Mouse (Mus musculus) CH12.LX (cell line): Measurements from ENCODE around the gene 4921539E11Rik. TPM values are rescaled to one million over a fixed set of nuclear protein-coding genes. Genes with fewer than 3 reads are reported as not detected.

Experiments
- DNase-seq: peaks from one replicate; pipeline ENCODE4 v3.0.0-alpha.2; 2013; ENCODE audit errors: extremely low read depth
- H3K27ac ChIP-seq: 2 replicates; pipeline ENCODE4 v1.5.1; 2012; ENCODE audit warnings: low read depth, mild to moderate bottlenecking, control low read depth, moderate library complexity; ENCODE audit not compliant: insufficient read depth
- H3K27me3 ChIP-seq: replicated peaks from 2 replicates; pipeline ENCODE3; 2012; ENCODE audit warnings: inconsistent platforms
- H3K36me3 ChIP-seq, 2 experiments: replicated peaks in 1 of 2; 2 replicates each; pipeline versions ENCODE3 to v1.6.1; 2012; ENCODE audit warnings: inconsistent platforms in 1 of 2, low read length in 1 of 2, mild to moderate bottlenecking in 1 of 2, mixed read lengths in 1 of 2, moderate library complexity in 1 of 2; ENCODE audit not compliant: control insufficient read depth in 1 of 2, insufficient read depth in 1 of 2
- H3K4me1 ChIP-seq, 2 experiments: 2 replicates each; pipeline ENCODE4 v1.6.1; 2012; ENCODE audit warnings: inconsistent platforms in 1 of 2, moderate library complexity in 1 of 2; ENCODE audit not compliant: insufficient read depth in 2 of 2, control insufficient read depth in 1 of 2
- H3K4me2 ChIP-seq: 2 replicates; pipeline ENCODE4 v1.6.1; 2012; ENCODE audit warnings: low read depth, mild to moderate bottlenecking, control low read depth; ENCODE audit not compliant: poor library complexity, insufficient read depth, severe bottlenecking
- H3K4me3 ChIP-seq, 3 experiments: fragments of 150-350 bp in 1 of 3; sonication (generic) in 1 of 3; replicated peaks in 1 of 3; 2 replicates each; pipeline versions ENCODE3 to v1.5.1; 2011 to 2012; ENCODE audit warnings: low read depth in 2 of 3, low read length in 2 of 3, mild to moderate bottlenecking in 2 of 3, moderate library complexity in 2 of 3, control low read depth in 1 of 3, improper control_type of control experiment in 1 of 3, inconsistent platforms in 1 of 3, mixed read lengths in 1 of 3; ENCODE audit not compliant: poor library complexity in 1 of 3
- H3K79me2 ChIP-seq: replicated peaks from 2 replicates; pipeline ENCODE4 v1.6.1; 2012; ENCODE audit warnings: mild to moderate bottlenecking, moderate library complexity; ENCODE audit not compliant: control insufficient read depth, poor library complexity, insufficient read depth, severe bottlenecking; ENCODE audit errors: extremely low read depth
- H3K9ac ChIP-seq: 2 replicates; pipeline ENCODE4 v1.6.1; 2012; ENCODE audit warnings: low read depth, mild to moderate bottlenecking, control low read depth, moderate library complexity; ENCODE audit not compliant: insufficient read depth
- H3K9me3 ChIP-seq: replicated peaks from 2 replicates; pipeline ENCODE3; 2012; ENCODE audit warnings: low read length, inconsistent platforms, mixed read lengths
- CTCF ChIP-seq, 2 experiments: IDR thresholded peaks in 1 of 2; conservative IDR thresholded peaks in 1 of 2; 2 replicates each; pipeline ENCODE4 v1.5.1; 2011 to 2012; ENCODE audit warnings: low read depth in 2 of 2, low read length in 2 of 2, improper control_type of control experiment in 1 of 2, inconsistent platforms in 1 of 2, mild to moderate bottlenecking in 1 of 2, moderate library complexity in 1 of 2
- EP300 ChIP-seq: IDR thresholded peaks from 2 replicates; pipeline ENCODE4 v1.6.1; 2011; ENCODE audit warnings: low read length, improper control_type of control experiment
- GABPA ChIP-seq: IDR thresholded peaks from 2 replicates; pipeline ENCODE4 v1.6.1; 2012; ENCODE audit warnings: low read depth, low read length, improper control_type of control experiment, inconsistent platforms; ENCODE audit not compliant: insufficient replicate concordance
- IRF4 ChIP-seq: IDR thresholded peaks from 2 replicates; pipeline ENCODE4 v1.6.1; 2014; ENCODE audit warnings: low read depth, mild to moderate bottlenecking, inconsistent platforms, low read length, improper control_type of control experiment
- MAFK ChIP-seq: IDR thresholded peaks from 2 replicates; pipeline ENCODE4 v1.6.1; 2011; ENCODE audit warnings: low read length, improper control_type of control experiment; ENCODE audit not compliant: insufficient replicate concordance
- MAX ChIP-seq: IDR thresholded peaks from 2 replicates; pipeline ENCODE4 v1.6.1; 2011; ENCODE audit warnings: low read length, improper control_type of control experiment
- MAZ ChIP-seq: IDR thresholded peaks from 2 replicates; pipeline ENCODE4 v1.6.1; 2012; ENCODE audit warnings: low read depth, mild to moderate bottlenecking, inconsistent platforms, low read length, improper control_type of control experiment, moderate library complexity
- MEF2A ChIP-seq: IDR thresholded peaks from 2 replicates; pipeline ENCODE4 v1.6.1; 2014; ENCODE audit warnings: low read depth, mild to moderate bottlenecking, inconsistent platforms, low read length, improper control_type of control experiment, borderline replicate concordance
- MYC ChIP-seq: IDR thresholded peaks from 2 replicates; pipeline ENCODE4 v1.6.1; 2011; ENCODE audit warnings: low read depth, mild to moderate bottlenecking, improper control_type of control experiment, low read length
- POLR2AphosphoS2 ChIP-seq: IDR thresholded peaks from 2 replicates; pipeline ENCODE4 v1.6.1; 2011; ENCODE audit warnings: low read depth, low read length, improper control_type of control experiment
- RCOR1 ChIP-seq: conservative IDR thresholded peaks from 2 replicates; pipeline ENCODE4 v1.6.1; 2012; ENCODE audit warnings: low read depth, mild to moderate bottlenecking, inconsistent platforms, low read length, improper control_type of control experiment
- TCF12 ChIP-seq: IDR thresholded peaks from 2 replicates; pipeline ENCODE4 v1.6.1; 2014; ENCODE audit warnings: low read depth, mild to moderate bottlenecking, inconsistent platforms, low read length, improper control_type of control experiment
- ZC3H11A ChIP-seq: IDR thresholded peaks from 2 replicates; pipeline ENCODE4 v1.6.1; 2012; ENCODE audit warnings: low read depth, mild to moderate bottlenecking, inconsistent platforms, low read length, improper control_type of control experiment
- ZKSCAN1 ChIP-seq: IDR thresholded peaks from 2 replicates; pipeline ENCODE4 v1.6.1; 2012; ENCODE audit warnings: low read depth, inconsistent platforms, low read length, improper control_type of control experiment, borderline replicate concordance
- dilution Hi-C: fragments of 300-500 bp; cut with MboI; formaldehyde crosslinking; loops from 2 replicates; pipeline ENCODE4 v1.14.3; 2020; ENCODE audit warnings: low sequenced_read_pairs; ENCODE audit not compliant: extremely low pct_unique_long_range_greater_than_20kb, extremely low pct_ligation_motif_present
- in situ Hi-C: fragments of 300-500 bp; cut with MboI; formaldehyde crosslinking; loops from 3 replicates; pipeline ENCODE4 v1.14.3; 2019; ENCODE audit warnings: low sequenced_read_pairs, low pct_ligation_motif_present, low pct_unique_long_range_greater_than_20kb, mixed read lengths
- polyA plus RNA-seq: library from polyadenylated mRNA; unstranded; fragments of >175 nt; gene quantifications from 2 replicates; pipeline ENCODE4 v1.2.1, GENCODE M21; 2012; ENCODE audit warnings: low read depth; ENCODE audit not compliant: insufficient read length
- total RNA-seq, 2 experiments: library from RNA; depleted of rRNA; stranded (reverse); fragments of 300-350 nt in 1 of 2; fragments of >200 nt in 1 of 2; gene quantifications; 2 replicates each; pipeline ENCODE4 v1.2.3; 2012 to 2014

4921539E11Rik gene
- total and polyA plus RNA-seq, 3 experiments: not detected

DNA sequence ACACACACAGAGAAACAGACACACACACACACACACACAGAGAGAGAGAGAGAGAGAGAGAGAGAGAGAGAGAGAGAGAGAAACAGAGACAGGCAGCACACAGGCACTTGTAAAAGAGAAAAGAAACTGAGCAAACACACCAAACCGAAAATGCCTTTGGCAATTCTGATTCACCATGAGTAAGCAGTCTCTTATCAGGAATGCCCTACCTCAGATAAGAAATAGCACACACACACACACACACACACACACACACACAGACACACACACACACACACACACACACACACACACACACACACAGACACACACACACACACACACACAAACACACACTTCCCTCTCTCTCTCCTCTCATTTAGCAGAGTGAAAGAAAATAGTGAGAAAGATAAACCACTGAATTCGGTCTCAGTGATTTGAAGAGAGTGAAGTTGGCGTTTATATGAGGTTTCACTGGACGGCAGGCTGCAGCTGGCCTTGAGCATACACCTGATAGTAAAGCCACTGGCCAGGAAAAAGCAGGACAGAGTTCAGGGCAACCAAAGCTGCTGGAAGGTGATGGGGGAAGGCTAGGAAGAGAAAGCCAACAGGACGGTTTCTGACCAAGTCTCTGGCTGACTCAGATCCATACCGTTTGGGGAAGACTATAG lies 41.1 kb downstream of the 4921539E11Rik start:
- peaks cover 0 to 4% of the 10 kb centered on the region in 2 experiments; a peak in 2 of 4 replicates for H3K4me1 ChIP-seq
- peak; percentile 29; the same call in 1 of the 2 replicates for TF ChIP-seq EP300
- TF ChIP-seq RCOR1: no peak
- peak; percentile 58; the same call in 1 of the 2 replicates for TF ChIP-seq IRF4
- TF ChIP-seq MAFK: peak; percentile 12; the same call in 1 of the 2 replicates
- TF ChIP-seq POLR2AphosphoS2: no peak
- no peak for TF ChIP-seq CTCF (conservative IDR thresholded peaks at IDR 0.05 in 1 of 2, IDR thresholded peaks at IDR 0.05 in 1 of 2; ENCODE audit: low read depth in 2 of 2, low read length in 2 of 2)
- peak overlapping the region; percentile 25; the same call in 1 of the 2 replicates for H3K9ac ChIP-seq
- H3K4me3 ChIP-seq: no peak overlapping the region
- H3K36me3 ChIP-seq: no peaks in the 10 kb centered on the region
- no peaks in the 10 kb centered on the region for H3K9me3 ChIP-seq
- in situ Hi-C loops: no loop called here
- peak; percentile 11 for DNase-seq
- peak overlapping the region; percentile 59 for H3K4me2 ChIP-seq
- dilution Hi-C loops: no loop called here
- no peak overlapping the region for H3K27ac ChIP-seq
- no peaks in the 10 kb centered on the region for H3K27me3 ChIP-seq
- no peaks in the 10 kb centered on the region for H3K79me2 ChIP-seq

- H3K9ac ChIP-seq: no peak overlapping the region
- H3K9me3 ChIP-seq: no peaks in the 10 kb centered on the region
- peaks cover 0 to 4% of the 10 kb centered on the region in 2 experiments; a peak in 2 of 4 replicates for H3K4me1 ChIP-seq
- H3K27me3 ChIP-seq: no peaks in the 10 kb centered on the region
- H3K27ac ChIP-seq: no peak overlapping the region
- H3K4me3 ChIP-seq: no peak overlapping the region
- TF ChIP-seq CTCF (conservative IDR thresholded peaks at IDR 0.05 in 1 of 2, IDR thresholded peaks at IDR 0.05 in 1 of 2; ENCODE audit: low read depth in 2 of 2, low read length in 2 of 2): no peak
- TF ChIP-seq MAFK: no peak
- no peak for TF ChIP-seq MAX
- in situ Hi-C loops: no loop called here
- H3K36me3 ChIP-seq: no peaks in the 10 kb centered on the region
- H3K79me2 ChIP-seq: no peaks in the 10 kb centered on the region
- no peak overlapping the region for H3K4me2 ChIP-seq
- dilution Hi-C loops: no loop called here
- no peak for DNase-seq
These were observed 42.9 kb downstream of the 4921539E11Rik start for GRCm38 (mm10) chr4:103247813-103248212.

DNA sequence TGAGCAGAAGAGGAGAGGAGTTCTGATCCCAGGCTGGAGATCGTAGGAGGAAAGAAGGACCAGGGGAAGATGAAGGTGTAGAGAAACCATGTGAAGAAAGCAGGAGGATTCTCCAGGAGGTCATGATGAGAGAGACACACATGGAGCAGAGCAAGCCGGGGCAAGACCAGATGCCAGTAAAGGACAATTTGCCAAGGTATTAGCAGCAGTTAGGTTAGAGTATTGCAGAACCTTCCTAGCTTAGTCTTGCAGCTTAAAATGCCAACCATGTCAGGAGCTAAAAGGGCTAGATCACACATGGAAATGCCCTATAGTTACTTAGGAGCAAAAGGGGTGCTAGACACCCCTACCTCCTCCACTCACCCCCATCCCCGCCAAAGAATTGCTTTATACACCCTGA lies 43.4 kb downstream of the 4921539E11Rik start:
- H3K4me2 ChIP-seq: no peak overlapping the region
- dilution Hi-C loops (no loop called here), in situ Hi-C loops (no loop called here)
- H3K4me1 ChIP-seq: peaks cover 0 to 4% of the 10 kb centered on the region in 2 experiments; a peak in 2 of 4 replicates
- DNase-seq: no peak
- H3K36me3 ChIP-seq: no peaks in the 10 kb centered on the region
- no peak overlapping the region for H3K27ac ChIP-seq
- no peaks in the 10 kb centered on the region for H3K27me3 ChIP-seq
- no peak for TF ChIP-seq ZC3H11A
- no peak for TF ChIP-seq MAZ
- no peak for TF ChIP-seq MYC
- no peak for TF ChIP-seq CTCF (conservative IDR thresholded peaks at IDR 0.05 in 1 of 2, IDR thresholded peaks at IDR 0.05 in 1 of 2; ENCODE audit: low read depth in 2 of 2, low read length in 2 of 2)
- no peak for TF ChIP-seq MAX
- no peak for TF ChIP-seq EP300
- no peak for TF ChIP-seq GABPA
- TF ChIP-seq MEF2A: no peak
- no peak for TF ChIP-seq ZKSCAN1
- no peak for TF ChIP-seq TCF12
- H3K9ac ChIP-seq: no peak overlapping the region
- H3K4me3 ChIP-seq: no peak overlapping the region
- H3K79me2 ChIP-seq: no peaks in the 10 kb centered on the region
- no peaks in the 10 kb centered on the region for H3K9me3 ChIP-seq
